Mouse (Mus musculus): ENCODE data around the gene Tspan31. TPM values are rescaled to one million over a fixed set of nuclear protein-coding genes. Genes with fewer than 3 reads are reported as not detected.

Tspan31 gene
- polyA plus RNA-seq (2012; fragmentation: generic; extraction: Trizol): 118 TPM
- long read RNA-seq, experiment 1, transcript Tspan31-201 (6 exons, 1,556 nt): major isoform, 162 of 190 reads
- long read RNA-seq, experiment 1, partial matches to known transcripts: 2 of 190 reads
- long read RNA-seq, experiment 1, other reads (novel, unspliced or antisense): 26 of 190 reads
- long read RNA-seq, experiment 2, transcript Tspan31-201 (6 exons, 1,556 nt): major isoform, 323 of 351 reads
- long read RNA-seq, experiment 2, partial matches to known transcripts: 2 of 351 reads
- long read RNA-seq, experiment 2, other reads (novel, unspliced or antisense): 26 of 351 reads

GRCm38 (mm10) chr10:127070190-127071121, at the start of gene Tspan31:
Gene Tspan31 (minus strand): TSS chr10:127070264.
- TF ChIP-seq MYOD1 (IDR thresholded peaks at IDR 0.05; ENCODE audit: control insufficient read depth, insufficient read length, low read depth) (no peak), CTCF (IDR thresholded peaks at IDR 0.05; ENCODE audit: control insufficient read depth, insufficient read depth, insufficient read length) (no peak), CEBPB (IDR thresholded peaks at IDR 0.05; ENCODE audit: low read depth) (no peak), MYOG (IDR thresholded peaks at IDR 0.05; ENCODE audit: control insufficient read depth, extremely low read depth, insufficient read length) (no peak), USF1 (IDR thresholded peaks at IDR 0.05; ENCODE audit: low read depth) (no peak), MAX (IDR thresholded peaks at IDR 0.05) (no peak), FOSL1 (IDR thresholded peaks at IDR 0.05; ENCODE audit: insufficient read depth, low read length, poor library complexity, severe bottlenecking) (no peak)
- peak within 1 kb of the TSS; percentile 82 for H3K4me3 ChIP-seq (ENCODE audit: insufficient read depth, poor library complexity, severe bottlenecking)

GRCm38 (mm10) chr10:127119229-127119628, 49.2 kb upstream of the Tspan31 start:
- Histone ChIP-seq H3K4me3 (ENCODE audit: insufficient read depth, poor library complexity, severe bottlenecking) (no peak overlapping the region), H3K27me3 (ENCODE audit: control insufficient read depth, insufficient read depth, insufficient read length) (no peaks in the 10 kb centered on the region), H3K79me2 (ENCODE audit: control insufficient read depth, insufficient read depth) (no peaks in the 10 kb centered on the region), H3K36me3 (ENCODE audit: control insufficient read depth, insufficient read depth) (peaks cover 29% of the 10 kb centered on the region), H3ac (ENCODE audit: control insufficient read depth, insufficient read length, low read depth) (no peak overlapping the region), H3K79me3 (ENCODE audit: low read depth) (no peaks in the 10 kb centered on the region)
- TF ChIP-seq USF1 (IDR thresholded peaks at IDR 0.05; ENCODE audit: low read depth) (no peak), MYOD1 (IDR thresholded peaks at IDR 0.05; ENCODE audit: control insufficient read depth, insufficient read length, low read depth) (no peak), MYOG (IDR thresholded peaks at IDR 0.05; ENCODE audit: control insufficient read depth, extremely low read depth, insufficient read length) (no peak), MAX (IDR thresholded peaks at IDR 0.05) (no peak), CEBPB (IDR thresholded peaks at IDR 0.05; ENCODE audit: low read depth) (no peak), CTCF (IDR thresholded peaks at IDR 0.05; ENCODE audit: control insufficient read depth, insufficient read depth, insufficient read length) (no peak), FOSL1 (IDR thresholded peaks at IDR 0.05; ENCODE audit: insufficient read depth, low read length, poor library complexity, severe bottlenecking) (no peak)

More at GRCm38 (mm10) chr10:127070190-127071121, at the start of gene Tspan31:
- H3K79me2 ChIP-seq (ENCODE audit: control insufficient read depth, insufficient read depth): peaks cover 36% of the 10 kb centered on the region
- H3K36me3 ChIP-seq (ENCODE audit: control insufficient read depth, insufficient read depth): peaks cover 30% of the 10 kb centered on the region
- H3K27me3 ChIP-seq (ENCODE audit: control insufficient read depth, insufficient read depth, insufficient read length): no peaks in the 10 kb centered on the region
- peaks cover 13% of the 10 kb centered on the region for H3K79me3 ChIP-seq (ENCODE audit: low read depth)
- peak within 1 kb of the TSS; percentile 90 for H3ac ChIP-seq (ENCODE audit: control insufficient read depth, insufficient read length, low read depth)

GRCm38 (mm10) chr10:127118470-127118869, 48.4 kb upstream of the Tspan31 start:
- no peaks in the 10 kb centered on the region for H3K79me3 ChIP-seq (ENCODE audit: low read depth)
- TF ChIP-seq MYOG (IDR thresholded peaks at IDR 0.05; ENCODE audit: control insufficient read depth, extremely low read depth, insufficient read length) (no peak), FOSL1 (IDR thresholded peaks at IDR 0.05; ENCODE audit: insufficient read depth, low read length, poor library complexity, severe bottlenecking) (no peak), MYOD1 (IDR thresholded peaks at IDR 0.05; ENCODE audit: control insufficient read depth, insufficient read length, low read depth) (no peak), CEBPB (IDR thresholded peaks at IDR 0.05; ENCODE audit: low read depth) (no peak), USF1 (IDR thresholded peaks at IDR 0.05; ENCODE audit: low read depth) (no peak)
- no peaks in the 10 kb centered on the region for H3K27me3 ChIP-seq (ENCODE audit: control insufficient read depth, insufficient read depth, insufficient read length)
- H3K36me3 ChIP-seq (ENCODE audit: control insufficient read depth, insufficient read depth): peaks cover 29% of the 10 kb centered on the region
- H3ac ChIP-seq (ENCODE audit: control insufficient read depth, insufficient read length, low read depth): no peak overlapping the region
- H3K4me3 ChIP-seq (ENCODE audit: insufficient read depth, poor library complexity, severe bottlenecking): no peak overlapping the region
- no peaks in the 10 kb centered on the region for H3K79me2 ChIP-seq (ENCODE audit: control insufficient read depth, insufficient read depth)

GRCm38 (mm10) chr10:127115068-127115467, 45.0 kb upstream of the Tspan31 start:
- Histone ChIP-seq H3K4me3 (ENCODE audit: insufficient read depth, poor library complexity, severe bottlenecking) (no peak overlapping the region), H3K36me3 (ENCODE audit: control insufficient read depth, insufficient read depth) (peaks cover 29% of the 10 kb centered on the region), H3ac (ENCODE audit: control insufficient read depth, insufficient read length, low read depth) (no peak overlapping the region), H3K79me3 (ENCODE audit: low read depth) (no peaks in the 10 kb centered on the region), H3K27me3 (ENCODE audit: control insufficient read depth, insufficient read depth, insufficient read length) (no peaks in the 10 kb centered on the region), H3K79me2 (ENCODE audit: control insufficient read depth, insufficient read depth) (no peaks in the 10 kb centered on the region)
- TF ChIP-seq MYOG (IDR thresholded peaks at IDR 0.05; ENCODE audit: control insufficient read depth, extremely low read depth, insufficient read length): no peak
- no peak for TF ChIP-seq CTCF (IDR thresholded peaks at IDR 0.05; ENCODE audit: control insufficient read depth, insufficient read depth, insufficient read length)
- no peak for TF ChIP-seq USF1 (IDR thresholded peaks at IDR 0.05; ENCODE audit: low read depth)
- no peak for TF ChIP-seq MYOD1 (IDR thresholded peaks at IDR 0.05; ENCODE audit: control insufficient read depth, insufficient read length, low read depth)
- TF ChIP-seq MAX (IDR thresholded peaks at IDR 0.05): no peak
- no peak for TF ChIP-seq CEBPB (IDR thresholded peaks at IDR 0.05; ENCODE audit: low read depth)
- TF ChIP-seq FOSL1 (IDR thresholded peaks at IDR 0.05; ENCODE audit: insufficient read depth, low read length, poor library complexity, severe bottlenecking): no peak

GRCm38 (mm10) chr10:127114408-127114807, 44.3 kb upstream of the Tspan31 start:
- Histone ChIP-seq H3K4me3 (ENCODE audit: insufficient read depth, poor library complexity, severe bottlenecking) (no peak overlapping the region), H3K79me3 (ENCODE audit: low read depth) (no peaks in the 10 kb centered on the region), H3K27me3 (ENCODE audit: control insufficient read depth, insufficient read depth, insufficient read length) (no peaks in the 10 kb centered on the region), H3K36me3 (ENCODE audit: control insufficient read depth, insufficient read depth) (peaks cover 29% of the 10 kb centered on the region), H3ac (ENCODE audit: control insufficient read depth, insufficient read length, low read depth) (no peak overlapping the region), H3K79me2 (ENCODE audit: control insufficient read depth, insufficient read depth) (no peaks in the 10 kb centered on the region)
- TF ChIP-seq USF1 (IDR thresholded peaks at IDR 0.05; ENCODE audit: low read depth) (no peak), CEBPB (IDR thresholded peaks at IDR 0.05; ENCODE audit: low read depth) (no peak), MYOD1 (IDR thresholded peaks at IDR 0.05; ENCODE audit: control insufficient read depth, insufficient read length, low read depth) (no peak), MYOG (IDR thresholded peaks at IDR 0.05; ENCODE audit: control insufficient read depth, extremely low read depth, insufficient read length) (no peak), FOSL1 (IDR thresholded peaks at IDR 0.05; ENCODE audit: insufficient read depth, low read length, poor library complexity, severe bottlenecking) (no peak), CTCF (IDR thresholded peaks at IDR 0.05; ENCODE audit: control insufficient read depth, insufficient read depth, insufficient read length) (no peak), MAX (IDR thresholded peaks at IDR 0.05) (no peak)
